Mouse (Mus musculus): ENCODE measurements around the gene Fyn. TPM values are rescaled to one million over a fixed set of nuclear protein-coding genes. Genes with fewer than 3 reads are reported as not detected.

Fyn gene
- total RNA-seq, 2 experiments from 2014 or later, result 44.8 to 69.9 TPM

GRCm38 (mm10) chr10:39534324-39535026, 165.8 kb downstream of the Fyn start:
- no peak for DNase-seq

GRCm38 (mm10) chr10:39535347-39535746, 166.7 kb downstream of the Fyn start:
- no peak for DNase-seq

- peak in 1 of 2 experiments; percentile 19 for DNase-seq
These were observed 167.6 kb downstream of the Fyn start for GRCm38 (mm10) chr10:39536258-39536657.

GRCm38 (mm10) chr10:39540012-39540647, 171.5 kb downstream of the Fyn start:
- DNase-seq, result no peak

- DNase-seq, result peak; percentile 83 to 85
These were observed 172.3 kb downstream of the Fyn start for GRCm38 (mm10) chr10:39540995-39541394.

GRCm38 (mm10) chr10:39541451-39541874, 172.8 kb downstream of the Fyn start:
- DNase-seq, result peak in 1 of 2 experiments; percentile 26

- no peak for DNase-seq
These were observed 173.4 kb downstream of the Fyn start for GRCm38 (mm10) chr10:39541951-39542521.

- DNase-seq, result no peak
These were observed 174.0 kb downstream of the Fyn start for GRCm38 (mm10) chr10:39542535-39543257.

GRCm38 (mm10) chr10:39543258-39543770, 174.7 kb downstream of the Fyn start:
- DNase-seq, result no peak

GRCm38 (mm10) chr10:39547369-39548074, 178.9 kb downstream of the Fyn start:
- DNase-seq, result no peak

- no peak for DNase-seq
These were observed 182.1 kb downstream of the Fyn start for GRCm38 (mm10) chr10:39550791-39551190.

- DNase-seq, result no peak
These were observed 183.1 kb downstream of the Fyn start for GRCm38 (mm10) chr10:39551637-39552185.

GRCm38 (mm10) chr10:39552351-39552814, 183.7 kb downstream of the Fyn start:
- DNase-seq, result no peak

- DNase-seq, result no peak
These were observed 184.2 kb downstream of the Fyn start for GRCm38 (mm10) chr10:39552903-39553302.

- DNase-seq, result no peak
These were observed 186.6 kb downstream of the Fyn start for GRCm38 (mm10) chr10:39555289-39555715.

GRCm38 (mm10) chr10:39555740-39556139, 187.1 kb downstream of the Fyn start:
- DNase-seq, result peak in 1 of 2 experiments; percentile 46

- no peak for DNase-seq
These were observed 188.7 kb downstream of the Fyn start for GRCm38 (mm10) chr10:39557360-39557759.

GRCm38 (mm10) chr10:39557851-39558250, 189.2 kb downstream of the Fyn start:
- peak; percentile 60 to 80 for DNase-seq

- no peak for DNase-seq
These were observed 189.9 kb downstream of the Fyn start for GRCm38 (mm10) chr10:39558492-39559005.

GRCm38 (mm10) chr10:39559321-39559720, 190.7 kb downstream of the Fyn start:
- DNase-seq, result no peak

GRCm38 (mm10) chr10:39562383-39562782, 193.7 kb downstream of the Fyn start:
- DNase-seq, result no peak
